9 mouse cellular contexts compared by ENCODE assay signal in the genomic region with DNA sequence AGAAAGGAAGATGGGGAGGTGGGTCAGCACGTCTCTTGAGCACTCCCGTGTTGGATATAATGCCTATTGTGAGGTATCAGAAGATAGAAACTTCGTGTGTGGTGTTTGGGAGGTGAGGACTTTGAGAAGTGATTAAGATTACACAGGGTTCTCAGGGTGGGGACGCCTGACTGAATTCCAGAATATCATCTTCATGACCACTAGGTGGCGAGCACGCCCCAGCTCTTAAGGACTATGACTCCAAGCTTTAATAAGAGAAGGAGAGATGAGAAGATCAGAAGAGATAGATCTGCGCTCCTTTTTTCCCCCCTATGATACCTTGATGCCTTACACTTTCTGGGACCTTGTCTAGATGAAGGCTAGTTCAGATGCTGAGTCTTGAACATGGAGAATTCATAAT. TPM values are rescaled to one million over a fixed set of nuclear protein-coding genes. Genes with fewer than 3 reads are reported as not detected.
DNase-seq lines count a peak whose midpoint lies in the region; ATAC-seq lines count a peak whose summit lies in the region.
"Had no signal": no experiment of that assay in that cellular context is flagged by ENCODE, and none has a peak within 500 bp of the region (broad histone marks: within the 10 kb centered on the region; RNA-seq: fewer than 3 reads in every experiment).

No protein-coding gene starts in this region.

- H3K9ac ChIP-seq in heart, embryonic 12.5 days: no peak overlapping the region
- no peak overlapping the region for H3K9ac ChIP-seq in hindbrain, embryonic 13.5 days
- no peak overlapping the region for H3K9ac ChIP-seq in midbrain, embryonic 16.5 days (ENCODE audit: low read depth, low read length)
- H3K9ac ChIP-seq: limb, embryonic 13.5 days had no signal

- peaks cover 21% of the 10 kb centered on the region for H3K4me1 ChIP-seq in heart, embryonic 12.5 days (replicated peaks)
- no peaks in the 10 kb centered on the region for H3K4me1 ChIP-seq in hindbrain, embryonic 13.5 days (replicated peaks)
- peaks cover 13% of the 10 kb centered on the region for H3K4me1 ChIP-seq in limb, embryonic 10.5 days
- H3K4me1 ChIP-seq in midbrain, embryonic 16.5 days (ENCODE audit: control insufficient read depth, insufficient read depth, low read length): no peaks in the 10 kb centered on the region

- H3K27ac ChIP-seq in heart, embryonic 12.5 days (ENCODE audit: poor library complexity, severe bottlenecking): no peak overlapping the region
- no peak overlapping the region for H3K27ac ChIP-seq in hindbrain, embryonic 13.5 days
- H3K27ac ChIP-seq in limb, embryonic 10.5 days: no peak overlapping the region
- H3K27ac ChIP-seq in midbrain, embryonic 16.5 days (ENCODE audit: low read length): no peak overlapping the region
- H3K27ac ChIP-seq: limb, embryonic 13.5 days had no signal

- no peaks in the 10 kb centered on the region for H3K27me3 ChIP-seq in heart, embryonic 12.5 days (replicated peaks)
- no peaks in the 10 kb centered on the region for H3K27me3 ChIP-seq in hindbrain, embryonic 13.5 days
- no peaks in the 10 kb centered on the region for H3K27me3 ChIP-seq in limb, embryonic 10.5 days (ENCODE audit: low read depth, poor library complexity, severe bottlenecking)
- peaks cover 3% of the 10 kb centered on the region for H3K27me3 ChIP-seq in midbrain, embryonic 16.5 days (ENCODE audit: control insufficient read depth, insufficient read depth, low read depth, low read length)
- H3K27me3 ChIP-seq: limb, embryonic 13.5 days had no signal

- no peak overlapping the region for H3K4me3 ChIP-seq in heart, embryonic 12.5 days
- no peak overlapping the region for H3K4me3 ChIP-seq in hindbrain, embryonic 13.5 days
- no peak overlapping the region for H3K4me3 ChIP-seq in limb, embryonic 10.5 days
- H3K4me3 ChIP-seq in midbrain, embryonic 16.5 days (ENCODE audit: low read depth, low read length): no peak overlapping the region
- H3K4me3 ChIP-seq: limb, embryonic 13.5 days had no signal

- H3K4me2 ChIP-seq in heart, embryonic 12.5 days: no peak overlapping the region
- no peak overlapping the region for H3K4me2 ChIP-seq in hindbrain, embryonic 13.5 days
- no peak overlapping the region for H3K4me2 ChIP-seq in midbrain, embryonic 16.5 days (ENCODE audit: low read length)
- H3K4me2 ChIP-seq: limb, embryonic 13.5 days had no signal

- peak; percentile 35 to 38 for DNase-seq in heart, adult 9 months (ENCODE audit: low spot score in 2 of 2)
- DNase-seq in ZHBTc4 (ENCODE audit: low read depth, low spot score): peak; percentile 84
- DNase-seq in embryo, embryonic 11.5 days (ENCODE audit: low read depth, low spot score): peak; percentile 44
- peak; percentile 40 for DNase-seq in limb, embryonic 10.5 days (ENCODE audit: low spot score)
- DNase-seq in thymus, postnatal 25 days: peak; percentile 21

- H3K36me3 ChIP-seq in heart, embryonic 12.5 days: no peaks in the 10 kb centered on the region
- no peaks in the 10 kb centered on the region for H3K36me3 ChIP-seq in hindbrain, embryonic 13.5 days
- H3K36me3 ChIP-seq in limb, embryonic 10.5 days: no peaks in the 10 kb centered on the region
- no peaks in the 10 kb centered on the region for H3K36me3 ChIP-seq in midbrain, embryonic 16.5 days (ENCODE audit: control insufficient read depth, insufficient read depth, low read length)
- H3K36me3 ChIP-seq: limb, embryonic 13.5 days had no signal

- H3K9me3 ChIP-seq in heart, embryonic 12.5 days (replicated peaks): no peaks in the 10 kb centered on the region
- no peaks in the 10 kb centered on the region for H3K9me3 ChIP-seq in hindbrain, embryonic 13.5 days
- no peaks in the 10 kb centered on the region for H3K9me3 ChIP-seq in limb, embryonic 10.5 days (replicated peaks)
- no peaks in the 10 kb centered on the region for H3K9me3 ChIP-seq in midbrain, embryonic 16.5 days (replicated peaks; ENCODE audit: control insufficient read depth, low read length, poor library complexity, severe bottlenecking)
- H3K9me3 ChIP-seq: limb, embryonic 13.5 days had no signal

- WGBS in heart, embryonic 12.5 days: 10% methylated on average over 7 of the region's 7 CpGs
- 12% methylated on average over 7 of the region's 7 CpGs for WGBS in hindbrain, embryonic 13.5 days
- 12% methylated on average over 7 of the region's 7 CpGs for WGBS in limb, embryonic 10.5 days
- WGBS in midbrain, embryonic 16.5 days: 9% methylated on average over 7 of the region's 7 CpGs

- ATAC-seq in heart, embryonic 12.5 days (ENCODE audit: insufficient number of reproducible peaks, low FRiP score): no peak
- peak; percentile 76; the same call in 1 of the 2 replicates for ATAC-seq in hindbrain, embryonic 13.5 days (ENCODE audit: low FRiP score)
- ATAC-seq in midbrain, embryonic 16.5 days: peak; percentile 67; the same call in 1 of the 2 replicates

RNA-seq across cellular contexts. Expression of a gene that starts 1.0 kb away (rescaled TPM):
- polyA plus RNA-seq in heart, embryonic 12.5 days (2016; fragmentation: Nextera tagmentation; extraction: Ambion mirVana): 6.1 and 7.6 TPM in 2 replicates
- 1.2 and 1.4 TPM in 2 replicates for polyA plus RNA-seq in hindbrain, embryonic 13.5 days (2015; fragmentation: Nextera tagmentation; extraction: Ambion mirVana)
- polyA plus RNA-seq in limb, embryonic 10.5 days (2016; fragmentation: Nextera tagmentation; extraction: Ambion mirVana): 0.46 and 2.1 TPM in 2 replicates
- 1.7 and 2.3 TPM in 2 replicates for polyA plus RNA-seq in midbrain, embryonic 16.5 days (2015; fragmentation: Nextera tagmentation; extraction: Ambion mirVana)

RNA-seq across cellular contexts. Expression of a gene that starts 46.0 kb away (rescaled TPM):
- 0.26 TPM in 1 of 2 replicates, not detected in the other for polyA plus RNA-seq in heart, embryonic 12.5 days (2016; fragmentation: Nextera tagmentation; extraction: Ambion mirVana)
- polyA plus RNA-seq in hindbrain, embryonic 13.5 days (2015; fragmentation: Nextera tagmentation; extraction: Ambion mirVana): not detected in 2 replicates
- polyA plus RNA-seq in limb, embryonic 10.5 days (2016; fragmentation: Nextera tagmentation; extraction: Ambion mirVana): not detected in 2 replicates
- polyA plus RNA-seq in midbrain, embryonic 16.5 days (2015; fragmentation: Nextera tagmentation; extraction: Ambion mirVana): not detected in 2 replicates
- polyA plus RNA-seq: limb, embryonic 13.5 days had no signal

RNA-seq across cellular contexts. Expression of a gene that starts 49.3 kb away (rescaled TPM):
- not detected in 2 replicates for polyA plus RNA-seq in heart, embryonic 12.5 days (2016; fragmentation: Nextera tagmentation; extraction: Ambion mirVana)
- not detected in 2 replicates for polyA plus RNA-seq in hindbrain, embryonic 13.5 days (2015; fragmentation: Nextera tagmentation; extraction: Ambion mirVana)
- polyA plus RNA-seq in limb, embryonic 10.5 days (2016; fragmentation: Nextera tagmentation; extraction: Ambion mirVana): not detected in 2 replicates
- polyA plus RNA-seq in midbrain, embryonic 16.5 days (2015; fragmentation: Nextera tagmentation; extraction: Ambion mirVana): not detected in 2 replicates
- polyA plus RNA-seq: limb, embryonic 13.5 days had no signal

RNA-seq across cellular contexts. Expression of a gene that starts 50.1 kb away (rescaled TPM):
- polyA plus RNA-seq in heart, embryonic 12.5 days (2016; fragmentation: Nextera tagmentation; extraction: Ambion mirVana): 30.2 TPM in 2 replicates
- 24.3 and 27.5 TPM in 2 replicates for polyA plus RNA-seq in hindbrain, embryonic 13.5 days (2015; fragmentation: Nextera tagmentation; extraction: Ambion mirVana)
- 14.8 and 20.6 TPM in 2 replicates for polyA plus RNA-seq in limb, embryonic 10.5 days (2016; fragmentation: Nextera tagmentation; extraction: Ambion mirVana)
- polyA plus RNA-seq in midbrain, embryonic 16.5 days (2015; fragmentation: Nextera tagmentation; extraction: Ambion mirVana): 29.5 and 32.5 TPM in 2 replicates

Comparison
In these comparisons a context has a peak if more than half of its experiments do, and no peak if none do; other contexts are left out.
1. DNase-seq: peak in every context shown above with its lines; median percentile 84 in ZHBTc4; 44 in embryo, embryonic 11.5 days; 40 in limb, embryonic 10.5 days; 36 in heart, adult 9 months; 21 in thymus, postnatal 25 days.